Mouse (Mus musculus): Measurements from ENCODE around the gene Vps37c.
A peak's percentile ranks its signal among the peaks of the same experiment; 100 is the strongest.

Gene Vps37c

GRCm38 (mm10) chr19:10710751-10711150 lies 22.2 kb downstream of the Vps37c start:
- ATAC-seq (ENCODE audit: insufficient number of reproducible peaks, low FRiP score, low TSS enrichment) = no peak

GRCm38 (mm10) chr19:10712194-10712593 lies 23.7 kb downstream of the Vps37c start:
- no peak for ATAC-seq (ENCODE audit: insufficient number of reproducible peaks, low FRiP score, low TSS enrichment)

- no peak for ATAC-seq (ENCODE audit: insufficient number of reproducible peaks, low FRiP score, low TSS enrichment)
Observed at GRCm38 (mm10) chr19:10712646-10713045, 24.1 kb downstream of the Vps37c start.

GRCm38 (mm10) chr19:10713551-10713950 lies 25.0 kb downstream of the Vps37c start:
- no peak for ATAC-seq (ENCODE audit: insufficient number of reproducible peaks, low FRiP score, low TSS enrichment)

GRCm38 (mm10) chr19:10714168-10714567 lies 25.6 kb downstream of the Vps37c start:
- no peak for ATAC-seq (ENCODE audit: insufficient number of reproducible peaks, low FRiP score, low TSS enrichment)

- ATAC-seq (ENCODE audit: insufficient number of reproducible peaks, low FRiP score, low TSS enrichment) = 0 out of 2 replicates have a peak, but pooled peaks have one; percentile 33
Observed at GRCm38 (mm10) chr19:10714682-10715475, 26.3 kb downstream of the Vps37c start.

- ATAC-seq (ENCODE audit: insufficient number of reproducible peaks, low FRiP score, low TSS enrichment) = no peak
Observed at GRCm38 (mm10) chr19:10715476-10715875, 26.9 kb downstream of the Vps37c start.

GRCm38 (mm10) chr19:10718251-10718775 lies 29.8 kb downstream of the Vps37c start:
- ATAC-seq (ENCODE audit: insufficient number of reproducible peaks, low FRiP score, low TSS enrichment) = no peak

- ATAC-seq (ENCODE audit: insufficient number of reproducible peaks, low FRiP score, low TSS enrichment) = peak; percentile 63; the same call in 1 of the 2 replicates
Observed at GRCm38 (mm10) chr19:10719751-10720150, 31.2 kb downstream of the Vps37c start.

GRCm38 (mm10) chr19:10720524-10720923 lies 32.0 kb downstream of the Vps37c start:
- no peak for ATAC-seq (ENCODE audit: insufficient number of reproducible peaks, low FRiP score, low TSS enrichment)

- ATAC-seq (ENCODE audit: insufficient number of reproducible peaks, low FRiP score, low TSS enrichment) = no peak
Observed at GRCm38 (mm10) chr19:10721064-10721463, 32.5 kb downstream of the Vps37c start.

GRCm38 (mm10) chr19:10723084-10723483 lies 34.5 kb downstream of the Vps37c start:
- ATAC-seq (ENCODE audit: insufficient number of reproducible peaks, low FRiP score, low TSS enrichment) = no peak

GRCm38 (mm10) chr19:10723649-10724048 lies 35.1 kb downstream of the Vps37c start:
- ATAC-seq (ENCODE audit: insufficient number of reproducible peaks, low FRiP score, low TSS enrichment) = no peak

- ATAC-seq (ENCODE audit: insufficient number of reproducible peaks, low FRiP score, low TSS enrichment) = peak; percentile 15; the same call in 1 of the 2 replicates
Observed at GRCm38 (mm10) chr19:10724629-10725363, 36.3 kb downstream of the Vps37c start.

GRCm38 (mm10) chr19:10729889-10730288 lies 41.4 kb downstream of the Vps37c start:
- no peak for ATAC-seq (ENCODE audit: insufficient number of reproducible peaks, low FRiP score, low TSS enrichment)

GRCm38 (mm10) chr19:10730469-10730868 lies 41.9 kb downstream of the Vps37c start:
- no peak for ATAC-seq (ENCODE audit: insufficient number of reproducible peaks, low FRiP score, low TSS enrichment)

GRCm38 (mm10) chr19:10731975-10732374 lies 43.4 kb downstream of the Vps37c start:
- no peak for ATAC-seq (ENCODE audit: insufficient number of reproducible peaks, low FRiP score, low TSS enrichment)

GRCm38 (mm10) chr19:10732741-10733140 lies 44.2 kb downstream of the Vps37c start:
- no peak for ATAC-seq (ENCODE audit: insufficient number of reproducible peaks, low FRiP score, low TSS enrichment)

GRCm38 (mm10) chr19:10733501-10734127 lies 45.1 kb downstream of the Vps37c start:
- no peak for ATAC-seq (ENCODE audit: insufficient number of reproducible peaks, low FRiP score, low TSS enrichment)

GRCm38 (mm10) chr19:10734554-10734953 lies 46.0 kb downstream of the Vps37c start:
- ATAC-seq (ENCODE audit: insufficient number of reproducible peaks, low FRiP score, low TSS enrichment) = no peak

- ATAC-seq (ENCODE audit: insufficient number of reproducible peaks, low FRiP score, low TSS enrichment) = no peak
Observed at GRCm38 (mm10) chr19:10735061-10735460, 46.5 kb downstream of the Vps37c start.

All from cerebellum, adult (tissue).